Mouse (Mus musculus) myocyte (in vitro differentiated cells): ENCODE data around the gene Cpne5. TPM values are rescaled to one million over a fixed set of nuclear protein-coding genes. Genes with fewer than 3 reads are reported as not detected.

Experiments used
- H3K27me3 ChIP-seq: one replicate; pipeline ENCODE4 v1.6.1; 2011; ENCODE audit not compliant: control insufficient read depth, insufficient read depth, insufficient read length
- H3K36me3 ChIP-seq: one replicate; pipeline ENCODE4 v1.6.1; 2011; ENCODE audit not compliant: control insufficient read depth, insufficient read depth
- H3K4me2 ChIP-seq: one replicate; pipeline ENCODE4 v1.6.1; 2011; ENCODE audit warnings: low read depth, control low read depth
- H3K4me3 ChIP-seq: one replicate; pipeline ENCODE4 v1.5.1; 2011; ENCODE audit warnings: mild to moderate bottlenecking, control low read depth, moderate library complexity
- H3K79me2 ChIP-seq: one replicate; pipeline ENCODE4 v1.6.1; 2011; ENCODE audit not compliant: control insufficient read depth, insufficient read depth
- H3ac ChIP-seq: one replicate; pipeline ENCODE4 v1.6.1; 2011; ENCODE audit not compliant: control insufficient read depth, insufficient read length
- CEBPB ChIP-seq: IDR thresholded peaks from 2 replicates; pipeline ENCODE4 v1.6.1; 2011; ENCODE audit warnings: mild to moderate bottlenecking, moderate library complexity; ENCODE audit not compliant: poor library complexity, insufficient read depth, severe bottlenecking
- E2F4 ChIP-seq: IDR thresholded peaks from one replicate; pipeline ENCODE4 v1.6.1; 2011; ENCODE audit warnings: mild to moderate bottlenecking, control low read depth, moderate library complexity; ENCODE audit not compliant: insufficient read depth
- MAX ChIP-seq: IDR thresholded peaks from one replicate; pipeline ENCODE4 v1.6.1; 2011; ENCODE audit warnings: low read depth, mild to moderate bottlenecking, control low read depth
- MYOD1 ChIP-seq, 3 experiments: IDR thresholded peaks; one replicate each; pipeline ENCODE4 v1.6.1; 2011; ENCODE audit warnings: control low read depth in 2 of 3, low read depth in 2 of 3, mild to moderate bottlenecking in 2 of 3, moderate library complexity in 1 of 3; ENCODE audit not compliant: insufficient read length in 2 of 3, control insufficient read depth in 1 of 3
- MYOG ChIP-seq, 3 experiments: IDR thresholded peaks; one replicate each; pipeline ENCODE4 v1.6.1; 2011; ENCODE audit warnings: control low read depth in 2 of 3, low read depth in 2 of 3, mild to moderate bottlenecking in 2 of 3; ENCODE audit not compliant: insufficient read length in 2 of 3, control insufficient read depth in 1 of 3, insufficient read depth in 1 of 3
- POLR2A ChIP-seq: IDR thresholded peaks from one replicate; pipeline ENCODE4 v1.6.1; 2011; ENCODE audit warnings: low read depth, mild to moderate bottlenecking, control low read depth, moderate library complexity; ENCODE audit not compliant: insufficient read length
- POLR2AphosphoS2 ChIP-seq: IDR thresholded peaks from one replicate; pipeline ENCODE4 v1.6.1; 2011; ENCODE audit warnings: low read depth, control low read depth; ENCODE audit not compliant: insufficient read length
- REST ChIP-seq: IDR thresholded peaks from one replicate; pipeline ENCODE4 v1.6.1; 2011; ENCODE audit warnings: mild to moderate bottlenecking, control low read depth, moderate library complexity; ENCODE audit not compliant: insufficient read depth, insufficient read length
- SRF ChIP-seq: IDR thresholded peaks from one replicate; pipeline ENCODE4 v1.6.1; 2011; ENCODE audit warnings: low read depth; ENCODE audit not compliant: control insufficient read depth, insufficient read length
- TCF12 ChIP-seq: IDR thresholded peaks from one replicate; pipeline ENCODE4 v1.6.1; 2011; ENCODE audit warnings: mild to moderate bottlenecking, control low read depth; ENCODE audit not compliant: poor library complexity, insufficient read depth, severe bottlenecking
- TCF3 ChIP-seq: IDR thresholded peaks from one replicate; pipeline ENCODE4 v1.6.1; 2011; ENCODE audit warnings: low read depth, control low read depth; ENCODE audit not compliant: insufficient read length
- USF1 ChIP-seq: IDR thresholded peaks from one replicate; pipeline ENCODE4 v1.6.1; 2011; ENCODE audit warnings: low read depth, mild to moderate bottlenecking, control low read depth, moderate library complexity
- polyA plus RNA-seq: library from polyadenylated mRNA; unstranded; fragments of >200 nt; fragmentation: generic; extraction: Trizol; gene quantifications from one replicate; pipeline ENCODE4 v1.2.1, GENCODE M21; 2012; ENCODE audit warnings: missing spikeins

Cpne5 gene
- polyA plus RNA-seq, 1 experiment = 0.56 TPM

GRCm38 (mm10) chr17:29181751-29182150, 56.2 kb downstream of the Cpne5 start:
- Histone ChIP-seq H3K36me3 (no peaks in the 10 kb centered on the region), H3K4me3 (no peak overlapping the region), H3K79me2 (no peaks in the 10 kb centered on the region), H3K27me3 (peaks cover 3% of the 10 kb centered on the region), H3K4me2 (no peak overlapping the region), H3ac (no peak overlapping the region)
- TF ChIP-seq TCF3 (no peak), TCF12 (no peak), USF1 (no peak), POLR2A (no peak), MYOD1 (IDR thresholded peaks at IDR 0.05; ENCODE audit: control insufficient read depth in 1 of 3, insufficient read length in 2 of 3, low read depth in 2 of 3) (no peak), POLR2AphosphoS2 (no peak), MYOG (IDR thresholded peaks at IDR 0.05; ENCODE audit: control insufficient read depth in 1 of 3, insufficient read depth in 1 of 3, insufficient read length in 2 of 3, low read depth in 2 of 3) (no peak), MAX (no peak), REST (no peak), SRF (no peak), CEBPB (no peak), E2F4 (no peak)

- Histone ChIP-seq H3ac (no peak overlapping the region), H3K36me3 (no peaks in the 10 kb centered on the region), H3K79me2 (no peaks in the 10 kb centered on the region), H3K4me3 (no peak overlapping the region), H3K27me3 (peaks cover 3% of the 10 kb centered on the region), H3K4me2 (no peak overlapping the region)
- TF ChIP-seq TCF3 (no peak), POLR2A (no peak), SRF (no peak), POLR2AphosphoS2 (no peak), CEBPB (no peak), E2F4 (no peak), MYOG (IDR thresholded peaks at IDR 0.05; ENCODE audit: control insufficient read depth in 1 of 3, insufficient read depth in 1 of 3, insufficient read length in 2 of 3, low read depth in 2 of 3) (no peak), USF1 (no peak), MYOD1 (IDR thresholded peaks at IDR 0.05; ENCODE audit: control insufficient read depth in 1 of 3, insufficient read length in 2 of 3, low read depth in 2 of 3) (no peak), TCF12 (no peak), MAX (no peak), REST (no peak)
Observed at GRCm38 (mm10) chr17:29180406-29181127, 57.4 kb downstream of the Cpne5 start.

- TF ChIP-seq USF1 (no peak), POLR2AphosphoS2 (no peak), TCF12 (no peak), E2F4 (no peak), MAX (no peak)
- Histone ChIP-seq H3K4me3 (no peak overlapping the region), H3ac (no peak overlapping the region), H3K27me3 (peaks cover 3% of the 10 kb centered on the region), H3K36me3 (no peaks in the 10 kb centered on the region), H3K79me2 (no peaks in the 10 kb centered on the region), H3K4me2 (no peak overlapping the region)
Observed at GRCm38 (mm10) chr17:29179917-29180316, 58.0 kb downstream of the Cpne5 start.

GRCm38 (mm10) chr17:29178503-29179059, 59.4 kb downstream of the Cpne5 start:
- no peak for TF ChIP-seq REST
- TF ChIP-seq MAX = no peak
- TF ChIP-seq POLR2A = no peak
- no peak for TF ChIP-seq CEBPB
- no peak for TF ChIP-seq MYOD1 (IDR thresholded peaks at IDR 0.05; ENCODE audit: control insufficient read depth in 1 of 3, insufficient read length in 2 of 3, low read depth in 2 of 3)
- no peak for TF ChIP-seq E2F4
- Histone ChIP-seq H3ac (no peak overlapping the region), H3K36me3 (no peaks in the 10 kb centered on the region), H3K4me2 (no peak overlapping the region), H3K27me3 (peaks cover 3% of the 10 kb centered on the region), H3K79me2 (no peaks in the 10 kb centered on the region), H3K4me3 (no peak overlapping the region)
